In genomic region chr1:37959486-37959885, GRCm38 (mm10) we compare ENCODE assay signal across 13 mouse cellular contexts. TPM values are rescaled to one million over a fixed set of nuclear protein-coding genes. Genes with fewer than 3 reads are reported as not detected.
DNase-seq lines count a peak whose midpoint lies in the region; ATAC-seq and TF ChIP-seq lines count a peak whose summit lies in the region.
"Had no signal": no experiment of that assay in that cellular context is flagged by ENCODE, and none has a peak within 500 bp of the region (broad histone marks: within the 10 kb centered on the region; RNA-seq: fewer than 3 reads in every experiment).

No protein-coding gene starts in this region.

- no peak for TF ChIP-seq CTCF in forebrain, postnatal 0 days (IDR thresholded peaks at IDR 0.05; ENCODE audit: low read depth)

- WGBS in forebrain, postnatal 0 days, result 40% methylated on average over 5 of the region's 5 CpGs
- WGBS in forebrain, embryonic 16.5 days, result 32% methylated on average over 5 of the region's 5 CpGs
- 57% methylated on average over 5 of the region's 5 CpGs for WGBS in midbrain, embryonic 14.5 days
- 72% methylated on average over 5 of the region's 5 CpGs for WGBS in midbrain, embryonic 11.5 days

- H3K27me3 ChIP-seq in forebrain, postnatal 0 days (ENCODE audit: insufficient read depth, low read length), result no peaks in the 10 kb centered on the region
- H3K27me3 ChIP-seq in forebrain, embryonic 16.5 days (replicated peaks; ENCODE audit: control insufficient read depth, insufficient read depth, low read length), result no peaks in the 10 kb centered on the region
- no peaks in the 10 kb centered on the region for H3K27me3 ChIP-seq in midbrain, embryonic 14.5 days (ENCODE audit: control insufficient read depth, insufficient read depth, low read length)
- H3K27me3 ChIP-seq in midbrain, embryonic 11.5 days (ENCODE audit: control insufficient read depth, insufficient read depth, low read length), result no peaks in the 10 kb centered on the region
- H3K27me3 ChIP-seq: limb, embryonic 15.5 days had no signal

- H3K4me1 ChIP-seq in forebrain, postnatal 0 days (ENCODE audit: insufficient read depth), result no peaks in the 10 kb centered on the region
- peaks cover 4% of the 10 kb centered on the region; the same call in 1 of the 2 replicates for H3K4me1 ChIP-seq in forebrain, embryonic 16.5 days (replicated peaks; ENCODE audit: control insufficient read depth, insufficient read depth, low read length)
- no peaks in the 10 kb centered on the region for H3K4me1 ChIP-seq in midbrain, embryonic 14.5 days (ENCODE audit: control insufficient read depth, insufficient read depth, low read length)
- H3K4me1 ChIP-seq in midbrain, embryonic 11.5 days (ENCODE audit: control insufficient read depth, insufficient read depth, low read length), result no peaks in the 10 kb centered on the region
- H3K4me1 ChIP-seq: limb, embryonic 15.5 days had no signal

- no peak overlapping the region for H3K4me2 ChIP-seq in forebrain, postnatal 0 days (ENCODE audit: low read depth)
- H3K4me2 ChIP-seq in forebrain, embryonic 16.5 days (ENCODE audit: low read length), result no peak overlapping the region
- no peak overlapping the region for H3K4me2 ChIP-seq in midbrain, embryonic 14.5 days (ENCODE audit: low read length)
- H3K4me2 ChIP-seq in midbrain, embryonic 11.5 days, result no peak overlapping the region
- H3K4me2 ChIP-seq: limb, embryonic 15.5 days had no signal

- no peaks in the 10 kb centered on the region for H3K36me3 ChIP-seq in forebrain, postnatal 0 days (ENCODE audit: insufficient read depth)
- H3K36me3 ChIP-seq in forebrain, embryonic 16.5 days (ENCODE audit: control insufficient read depth, insufficient read depth), result no peaks in the 10 kb centered on the region
- no peaks in the 10 kb centered on the region for H3K36me3 ChIP-seq in midbrain, embryonic 14.5 days (ENCODE audit: control insufficient read depth, insufficient read depth, low read length)
- no peaks in the 10 kb centered on the region for H3K36me3 ChIP-seq in midbrain, embryonic 11.5 days (ENCODE audit: control insufficient read depth, insufficient read depth, low read length)
- H3K36me3 ChIP-seq: limb, embryonic 15.5 days had no signal

- ATAC-seq in forebrain, postnatal 0 days, result peak; percentile 69
- no peak for ATAC-seq in forebrain, embryonic 16.5 days
- ATAC-seq in midbrain, embryonic 14.5 days (ENCODE audit: low FRiP score, low TSS enrichment), result no peak
- no peak for ATAC-seq in midbrain, embryonic 11.5 days (ENCODE audit: low FRiP score)

- peak; percentile 38 for DNase-seq in forebrain, postnatal 0 days
- DNase-seq in midbrain, embryonic 14.5 days, result peak; percentile 21
- DNase-seq in midbrain, embryonic 11.5 days (ENCODE audit: low spot score, missing footprints), result no peak
- peak; percentile 21 to 23 for DNase-seq in cerebellum, postnatal 36 days
- peak; percentile 34 for DNase-seq in right cerebral cortex, postnatal 4 days
- DNase-seq in adipocyte (ENCODE audit: low spot score), result no peak
- DNase-seq in gastrocnemius, postnatal 36 days, result no peak
- DNase-seq: kidney, postnatal 25 days had no signal

- intact Hi-C loops in gastrocnemius, postnatal 36 days (cut with DNase I), result no loop called here

- no peak overlapping the region for H3K4me3 ChIP-seq in forebrain, postnatal 0 days (ENCODE audit: low read depth, low read length)
- no peak overlapping the region for H3K4me3 ChIP-seq in forebrain, embryonic 16.5 days (replicated peaks; ENCODE audit: low read length)
- no peak overlapping the region for H3K4me3 ChIP-seq in midbrain, embryonic 14.5 days (replicated peaks; ENCODE audit: low read depth, low read length)
- no peak overlapping the region for H3K4me3 ChIP-seq in midbrain, embryonic 11.5 days (ENCODE audit: low read depth, low read length)
- H3K4me3 ChIP-seq: limb, embryonic 15.5 days had no signal

- H3K9ac ChIP-seq in forebrain, postnatal 0 days, result no peak overlapping the region
- H3K9ac ChIP-seq in forebrain, embryonic 16.5 days (replicated peaks; ENCODE audit: low read depth, low read length), result no peak overlapping the region
- no peak overlapping the region for H3K9ac ChIP-seq in midbrain, embryonic 14.5 days (replicated peaks; ENCODE audit: low read length)
- no peak overlapping the region for H3K9ac ChIP-seq in midbrain, embryonic 11.5 days (ENCODE audit: low read length)
- H3K9ac ChIP-seq: limb, embryonic 15.5 days had no signal

- no peaks in the 10 kb centered on the region for H3K9me3 ChIP-seq in forebrain, postnatal 0 days (ENCODE audit: low read length)
- H3K9me3 ChIP-seq in forebrain, embryonic 16.5 days (ENCODE audit: control insufficient read depth, low read length), result no peaks in the 10 kb centered on the region
- no peaks in the 10 kb centered on the region for H3K9me3 ChIP-seq in midbrain, embryonic 14.5 days (ENCODE audit: control insufficient read depth, low read length)
- H3K9me3 ChIP-seq in midbrain, embryonic 11.5 days (ENCODE audit: control insufficient read depth, low read length), result no peaks in the 10 kb centered on the region
- H3K9me3 ChIP-seq: limb, embryonic 15.5 days had no signal

- H3K27ac ChIP-seq in forebrain, postnatal 0 days (ENCODE audit: low read depth, low read length), result no peak overlapping the region
- H3K27ac ChIP-seq in forebrain, embryonic 16.5 days (ENCODE audit: low read length), result no peak overlapping the region
- H3K27ac ChIP-seq in midbrain, embryonic 14.5 days (replicated peaks; ENCODE audit: low read depth, low read length), result no peak overlapping the region
- H3K27ac ChIP-seq in midbrain, embryonic 11.5 days (ENCODE audit: low read depth, low read length), result no peak overlapping the region
- H3K27ac ChIP-seq: limb, embryonic 15.5 days had no signal

RNA-seq across cellular contexts. Expression of gene Lyg1, which starts 1.9 kb away (rescaled TPM):
- not detected in 2 replicates for total RNA-seq in forebrain, postnatal 0 days (2014; rRNA removed)
- not detected in 2 replicates for polyA plus RNA-seq in forebrain, postnatal 0 days (2015; fragmentation: Nextera tagmentation; extraction: Ambion mirVana)
- not detected in 2 replicates for polyA plus RNA-seq in forebrain, embryonic 16.5 days (2015; fragmentation: Nextera tagmentation; extraction: Ambion mirVana)
- polyA plus RNA-seq in midbrain, embryonic 14.5 days (2014; fragmentation: Nextera tagmentation; extraction: Ambion mirVana), result not detected in 2 replicates
- polyA plus RNA-seq in midbrain, embryonic 11.5 days (2014; fragmentation: Nextera tagmentation; extraction: Ambion mirVana), result not detected in 2 replicates
- not detected for total RNA-seq in gastrocnemius, postnatal 36 days (2021)
- polyA plus RNA-seq: frontal cortex, adult 2 months; heart, postnatal 0 days; limb, embryonic 15.5 days; testis, adult 2 months had no signal

RNA-seq across cellular contexts. Expression of gene Txndc9, which starts 38.2 kb away (rescaled TPM):
- total RNA-seq in forebrain, postnatal 0 days (2014; rRNA removed), result 48.1 and 60.2 TPM in 2 replicates
- 126 and 129 TPM in 2 replicates for polyA plus RNA-seq in forebrain, postnatal 0 days (2015; fragmentation: Nextera tagmentation; extraction: Ambion mirVana)
- 137 and 152 TPM in 2 replicates for polyA plus RNA-seq in forebrain, embryonic 16.5 days (2015; fragmentation: Nextera tagmentation; extraction: Ambion mirVana)
- 137 and 153 TPM in 2 replicates for polyA plus RNA-seq in midbrain, embryonic 14.5 days (2014; fragmentation: Nextera tagmentation; extraction: Ambion mirVana)
- 176 and 188 TPM in 2 replicates for polyA plus RNA-seq in midbrain, embryonic 11.5 days (2014; fragmentation: Nextera tagmentation; extraction: Ambion mirVana)
- 10 to 100 TPM; 27.0 to 31.0 TPM for total RNA-seq in gastrocnemius, postnatal 36 days (2021)

RNA-seq across cellular contexts. Expression of gene Eif5b, which starts 38.3 kb away (rescaled TPM):
- total RNA-seq in forebrain, postnatal 0 days (2014; rRNA removed), result 10.5 and 21.6 TPM in 2 replicates
- polyA plus RNA-seq in forebrain, postnatal 0 days (2015; fragmentation: Nextera tagmentation; extraction: Ambion mirVana), result 13.7 and 18.1 TPM in 2 replicates
- polyA plus RNA-seq in forebrain, embryonic 16.5 days (2015; fragmentation: Nextera tagmentation; extraction: Ambion mirVana), result 22.3 and 23.0 TPM in 2 replicates
- 20.7 and 23.9 TPM in 2 replicates for polyA plus RNA-seq in midbrain, embryonic 14.5 days (2014; fragmentation: Nextera tagmentation; extraction: Ambion mirVana)
- 27.6 and 28.9 TPM in 2 replicates for polyA plus RNA-seq in midbrain, embryonic 11.5 days (2014; fragmentation: Nextera tagmentation; extraction: Ambion mirVana)
- total RNA-seq in gastrocnemius, postnatal 36 days (2021), result 10 to 100 TPM; 31.1 to 36.5 TPM

RNA-seq across cellular contexts. Expression of gene Lyg2, which starts 43.2 kb away (rescaled TPM):
- total RNA-seq in forebrain, postnatal 0 days (2014; rRNA removed), result 0.05 TPM in 1 of 2 replicates, not detected in the other
- polyA plus RNA-seq in forebrain, postnatal 0 days (2015; fragmentation: Nextera tagmentation; extraction: Ambion mirVana), result not detected in 2 replicates
- polyA plus RNA-seq in forebrain, embryonic 16.5 days (2015; fragmentation: Nextera tagmentation; extraction: Ambion mirVana), result not detected in 2 replicates
- polyA plus RNA-seq in midbrain, embryonic 14.5 days (2014; fragmentation: Nextera tagmentation; extraction: Ambion mirVana), result not detected in 2 replicates
- not detected in 2 replicates for polyA plus RNA-seq in midbrain, embryonic 11.5 days (2014; fragmentation: Nextera tagmentation; extraction: Ambion mirVana)
- not detected for total RNA-seq in gastrocnemius, postnatal 36 days (2021)
- polyA plus RNA-seq: frontal cortex, adult 2 months; heart, postnatal 0 days; limb, embryonic 15.5 days; testis, adult 2 months had no signal

Comparison
In these comparisons a context has a peak if more than half of its experiments do, and no peak if none do; other contexts are left out.
1. DNase-seq: peak in forebrain, postnatal 0 days (single experiment), midbrain, embryonic 14.5 days (single experiment), cerebellum, postnatal 36 days (2 of 2) and right cerebral cortex, postnatal 4 days (single experiment); none in midbrain, embryonic 11.5 days (single experiment), adipocyte (single experiment) and gastrocnemius, postnatal 36 days (0 of 2).